Mouse (Mus musculus) 3T3-L1 (cell line): ENCODE measurements around the gene Myog.

Experiments
- DNase-seq: peaks from one replicate; pipeline ENCODE4 v3.0.0-alpha.2; 2015; ENCODE audit warnings: low read depth, low spot score

The Myog gene

GRCm38 (mm10) chr1:134320691-134321301 lies 31.0 kb downstream of the Myog start:
- DNase-seq: no peak

GRCm38 (mm10) chr1:134322591-134322990 lies 32.8 kb downstream of the Myog start:
- no peak for DNase-seq

DNA sequence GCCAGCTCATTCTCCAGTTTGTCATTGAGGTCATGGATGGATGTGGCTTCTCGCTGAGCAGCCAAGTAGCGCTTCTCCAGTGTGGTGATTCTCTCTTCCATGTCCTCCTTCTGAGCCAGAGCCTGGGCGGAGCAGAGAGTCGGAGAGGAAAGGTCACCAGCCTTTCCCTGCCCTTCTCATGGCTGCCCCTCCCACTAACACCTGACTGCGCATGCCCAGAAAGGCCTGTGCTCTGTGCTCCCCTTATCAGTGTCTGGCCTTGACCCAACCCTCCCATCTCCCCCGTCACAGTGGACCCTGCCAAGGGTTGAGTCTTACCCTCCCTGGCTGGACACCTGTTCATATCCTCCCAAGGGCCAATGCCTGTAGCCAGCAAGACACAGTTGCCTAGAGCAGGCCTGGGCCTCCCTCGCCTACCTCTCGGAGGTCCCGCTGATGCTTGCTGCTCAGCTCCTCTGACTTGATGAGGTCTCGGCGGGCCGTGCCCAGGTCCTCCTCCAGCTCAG lies 37.1 kb downstream of the Myog start:
- DNase-seq: no peak

- peak; percentile 90 for DNase-seq
These were observed 42.3 kb downstream of the Myog start for GRCm38 (mm10) chr1:134331879-134332635.

DNA sequence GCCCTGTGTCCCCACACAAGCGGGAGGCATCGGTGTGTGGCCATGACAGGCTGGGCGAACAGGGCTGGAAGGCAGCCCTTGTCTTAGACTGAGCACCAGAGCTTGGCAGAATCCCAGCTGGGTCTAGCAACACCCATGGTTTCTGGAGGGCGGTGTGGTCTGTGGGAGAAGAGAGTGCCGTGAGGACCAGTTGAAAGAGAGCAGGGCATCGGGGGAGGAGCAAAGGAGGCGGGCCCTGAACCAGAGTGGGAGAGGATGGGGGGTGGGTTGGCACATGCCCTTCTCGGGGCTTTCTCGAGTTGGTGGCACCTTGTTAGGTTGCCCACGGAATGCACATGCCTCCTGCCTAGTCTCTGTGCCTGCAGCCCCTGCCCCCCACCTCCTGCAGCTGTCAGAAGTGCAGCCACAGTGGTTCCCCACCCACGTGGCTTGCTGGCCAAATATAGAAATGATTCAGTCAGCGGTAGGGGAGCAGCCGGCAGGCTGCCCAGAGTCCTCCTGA lies 43.0 kb downstream of the Myog start, which contains the start of gene Ppfia4:
Gene Ppfia4 (minus strand): TSS at position 159 of the 502 bp plus-strand sequence.
- DNase-seq: peak; percentile 93

- DNase-seq: peak; percentile 17
These were observed 43.8 kb downstream of the Myog start for GRCm38 (mm10) chr1:134333371-134334110.

- DNase-seq: peak; percentile 39
These were observed 44.5 kb downstream of the Myog start for GRCm38 (mm10) chr1:134334111-134334827.

DNA sequence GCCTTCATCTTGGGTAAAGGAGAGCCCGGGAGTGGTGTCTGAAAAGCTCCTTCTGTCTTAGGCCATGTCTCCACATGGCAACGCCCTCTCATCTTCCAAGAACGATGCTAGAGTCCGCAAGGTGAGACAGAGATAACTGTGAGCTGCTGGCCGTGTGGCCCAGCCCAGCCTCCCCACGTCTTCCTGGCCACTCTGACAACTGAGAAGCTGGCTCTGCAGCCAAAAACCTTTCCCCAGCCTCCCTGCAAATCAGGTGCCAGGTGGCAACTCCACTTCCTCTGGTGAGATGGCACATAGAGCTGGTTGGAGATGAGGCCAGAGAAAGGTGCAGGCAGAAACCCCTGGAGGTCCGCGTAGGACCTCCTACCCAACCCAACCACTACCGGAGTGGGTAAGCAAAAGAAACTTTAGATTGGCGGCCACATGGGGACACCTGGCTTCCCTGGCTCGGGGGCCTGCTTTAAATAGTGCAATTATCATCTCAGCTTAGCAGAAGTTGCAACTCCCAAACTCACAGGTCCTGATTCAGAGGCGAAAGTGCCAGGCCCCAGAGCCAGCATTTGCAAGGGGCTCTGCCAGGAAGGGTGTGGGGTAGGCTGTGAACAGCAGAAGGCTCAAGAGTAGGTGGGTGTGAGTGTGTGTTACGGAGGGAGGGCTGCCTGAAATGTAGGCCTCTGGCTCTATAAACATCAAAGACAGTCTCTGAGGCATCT lies 45.6 kb downstream of the Myog start:
- no peak for DNase-seq

DNA sequence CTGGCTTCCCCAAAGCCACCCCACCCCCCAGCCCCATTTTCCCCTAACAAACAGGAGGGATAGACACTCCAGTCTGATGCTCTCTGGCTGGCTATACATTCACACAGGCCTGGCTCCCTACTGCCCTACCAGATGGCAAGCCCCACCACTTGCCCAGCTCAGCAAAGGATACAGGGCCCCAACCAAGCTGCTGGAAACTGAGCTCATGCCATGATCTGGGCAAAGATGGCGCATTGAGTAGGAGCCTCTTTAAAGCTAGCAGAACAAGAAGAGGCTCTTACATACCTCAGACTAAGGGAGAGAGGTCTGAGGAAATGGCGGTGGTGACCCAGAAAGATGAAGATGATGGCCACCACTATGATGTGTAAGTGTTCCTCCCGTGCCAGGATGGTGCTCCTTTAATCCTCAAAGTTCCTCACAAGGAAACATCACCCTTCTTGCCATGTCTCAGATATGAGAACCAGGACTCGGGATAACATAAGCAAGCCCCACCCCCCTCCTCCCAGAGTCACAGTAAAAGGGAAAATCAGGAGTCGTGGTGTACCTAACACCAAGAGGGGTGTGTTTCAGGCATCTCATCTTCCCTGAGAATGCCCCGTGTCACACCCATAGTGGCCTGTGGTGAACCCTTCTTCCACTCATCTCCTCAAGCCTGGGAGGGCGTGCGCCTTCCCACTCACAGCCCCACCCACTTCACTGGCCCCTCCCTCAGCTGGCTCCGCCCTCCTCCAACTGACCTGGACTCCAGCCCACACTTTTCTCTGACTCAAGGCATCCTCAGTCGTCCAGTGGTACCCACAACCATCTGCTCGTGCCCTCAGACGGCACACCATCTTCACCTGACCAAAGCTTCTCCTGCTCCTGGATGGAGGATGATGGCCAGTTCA lies 46.4 kb downstream of the Myog start:
- no peak for DNase-seq

GRCm38 (mm10) chr1:134336958-134337710 lies 47.3 kb downstream of the Myog start:
- DNase-seq: no peak

DNA sequence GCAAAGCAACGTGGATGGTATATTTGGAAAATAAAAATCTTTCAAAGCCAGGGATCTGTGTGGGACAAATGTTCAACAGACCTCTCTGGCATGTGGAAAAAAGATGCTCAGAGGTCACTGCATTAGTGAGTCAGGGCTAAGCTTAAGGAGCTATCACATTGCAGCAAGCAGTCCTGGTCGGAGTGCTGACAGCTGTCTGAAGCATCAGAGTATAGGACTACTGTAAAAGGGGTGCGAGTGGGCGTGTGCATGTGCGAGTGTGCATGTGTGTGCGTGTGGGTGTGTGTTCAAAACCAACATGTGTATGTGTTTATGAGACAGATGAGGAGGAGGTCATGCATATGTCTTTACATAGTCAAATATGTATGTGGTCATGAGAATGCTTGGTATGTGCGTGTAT lies 49.4 kb downstream of the Myog start:
- DNase-seq: peak; percentile 42

GRCm38 (mm10) chr1:134339757-134340619 lies 50.2 kb downstream of the Myog start:
- DNase-seq: no peak

- DNase-seq: no peak
These were observed 52.0 kb downstream of the Myog start for GRCm38 (mm10) chr1:134341641-134342277.
